Mouse (Mus musculus) G1E (cell line): ENCODE measurements around the gene Rgs21.

Experiments used
- CTCF ChIP-seq: IDR thresholded peaks from 2 replicates; pipeline ENCODE4 v1.5.1; 2012; ENCODE audit warnings: low read depth, low read length, inconsistent platforms, mixed read lengths
- GATA2 ChIP-seq: IDR thresholded peaks from 2 replicates; pipeline ENCODE4 v1.6.1; 2012; ENCODE audit warnings: low read depth, low read length, inconsistent platforms, borderline replicate concordance
- POLR2AphosphoS5 ChIP-seq: IDR thresholded peaks from 2 replicates; pipeline ENCODE4 v1.6.1; 2012; ENCODE audit warnings: low read depth, low read length, inconsistent platforms; ENCODE audit not compliant: insufficient replicate concordance
- TAL1 ChIP-seq: conservative IDR thresholded peaks from 2 replicates; pipeline ENCODE4 v1.6.1; 2012; ENCODE audit warnings: low read depth, low read length, inconsistent platforms, mixed read lengths

DNA sequence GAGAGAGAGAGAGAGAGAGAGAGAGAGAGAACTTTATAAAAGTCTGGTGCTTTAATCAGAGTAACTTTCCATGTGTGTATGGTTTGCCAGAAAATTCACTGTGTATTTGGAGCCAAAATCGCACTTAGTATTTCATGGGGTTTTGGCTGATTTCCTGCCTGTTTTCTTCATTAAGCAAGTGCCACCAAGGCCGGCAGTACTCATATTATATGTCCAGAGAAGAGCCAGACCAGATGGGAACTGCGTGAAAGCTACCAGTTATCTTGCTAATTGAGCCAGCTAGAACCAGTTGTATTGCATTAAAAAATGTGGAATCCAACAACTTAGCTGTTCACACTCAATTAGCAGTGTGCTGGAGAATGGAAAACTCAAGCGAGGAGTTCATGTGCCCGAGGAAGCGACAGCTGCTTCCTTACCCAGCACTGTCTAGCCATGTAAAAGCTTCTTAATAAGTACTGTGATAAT, 22.9 kb downstream of the Rgs21 start:
- TF ChIP-seq TAL1 (no peak), CTCF (no peak), GATA2 (no peak), POLR2AphosphoS5 (no peak)
